Mouse (Mus musculus) heart, postnatal 4 days (tissue): ENCODE data around the gene Ptgir. TPM values are rescaled to one million over a fixed set of nuclear protein-coding genes. Genes with fewer than 3 reads are reported as not detected.

Experiments used
- DNase-seq: peaks from one replicate; pipeline ENCODE4 v3.0.0; 2021
- total RNA-seq, 2 experiments: library from RNA; stranded (reverse); gene quantifications; 2 replicates each; pipeline ENCODE4 v1.2.3; 2021

Ptgir gene
- total RNA-seq, 2 experiments from 2014 or later: 1.9 to 2.7 TPM

GRCm38 (mm10) chr7:16892352-16892730, 13.9 kb upstream of the Ptgir start:
- no peak for DNase-seq

- no peak for DNase-seq
Observed at GRCm38 (mm10) chr7:16893612-16894011, 12.7 kb upstream of the Ptgir start.

- no peak for DNase-seq
Observed at GRCm38 (mm10) chr7:16894279-16894678, 12.0 kb upstream of the Ptgir start.

GRCm38 (mm10) chr7:16895000-16895399, 11.3 kb upstream of the Ptgir start:
- peak; percentile 89 for DNase-seq

GRCm38 (mm10) chr7:16895511-16895910, 10.8 kb upstream of the Ptgir start:
- no peak for DNase-seq

GRCm38 (mm10) chr7:16900526-16900925, 5.8 kb upstream of the Ptgir start:
- no peak for DNase-seq

GRCm38 (mm10) chr7:16903439-16903955, 2.8 kb upstream of the Ptgir start:
- DNase-seq: no peak

GRCm38 (mm10) chr7:16904120-16904675, 2.1 kb upstream of the Ptgir start:
- DNase-seq: no peak

- peak; percentile 61 for DNase-seq
Observed at GRCm38 (mm10) chr7:16905491-16906021, 734 bp upstream of the Ptgir start.

GRCm38 (mm10) chr7:16906889-16907559, 734 bp downstream of the Ptgir start:
- DNase-seq: no peak

GRCm38 (mm10) chr7:16907842-16908241, 1.6 kb downstream of the Ptgir start:
- DNase-seq: no peak

- DNase-seq: no peak
Observed at GRCm38 (mm10) chr7:16908367-16908766, 2.1 kb downstream of the Ptgir start.

- no peak for DNase-seq
Observed at GRCm38 (mm10) chr7:16908859-16909258, 2.6 kb downstream of the Ptgir start.

GRCm38 (mm10) chr7:16909909-16910308, 3.6 kb downstream of the Ptgir start:
- no peak for DNase-seq

GRCm38 (mm10) chr7:16911904-16912303, 5.6 kb downstream of the Ptgir start:
- no peak for DNase-seq

- no peak for DNase-seq
Observed at GRCm38 (mm10) chr7:16912360-16912759, 6.1 kb downstream of the Ptgir start.

GRCm38 (mm10) chr7:16913806-16914452, 7.6 kb downstream of the Ptgir start:
- peak; percentile 85 for DNase-seq

GRCm38 (mm10) chr7:16914453-16915343, 8.4 kb downstream of the Ptgir start:
- no peak for DNase-seq

GRCm38 (mm10) chr7:16915461-16916340, 9.4 kb downstream of the Ptgir start:
- DNase-seq: no peak

- DNase-seq: peak; percentile 64
Observed at GRCm38 (mm10) chr7:16916342-16917265, 10.3 kb downstream of the Ptgir start.
